Mouse (Mus musculus) intestine, embryonic 15.5 days (tissue): ENCODE data around the gene Clic1. TPM values are rescaled to one million over a fixed set of nuclear protein-coding genes. Genes with fewer than 3 reads are reported as not detected.

Experiments used
- ATAC-seq: fragments of 200-750 bp; cut with Nextera tagmentation; 2 replicates; pipeline ENCODE4 v1.8.0; 2017; ENCODE audit warnings: moderate TSS enrichment, moderate library complexity
- H3K27ac ChIP-seq: fragments of 300-500 bp; sonication (generic); 2 replicates; pipeline ENCODE4 v1.5.1; 2015; ENCODE audit warnings: mild to moderate bottlenecking, inconsistent platforms
- H3K27me3 ChIP-seq: fragments of 300-500 bp; sonication (generic); replicated peaks from 2 replicates; pipeline ENCODE4 v1.6.1; 2015; ENCODE audit warnings: inconsistent platforms
- H3K36me3 ChIP-seq: fragments of 300-500 bp; sonication (generic); 2 replicates; pipeline ENCODE4 v1.6.1; 2015; ENCODE audit warnings: inconsistent platforms
- H3K4me1 ChIP-seq: fragments of 300-500 bp; sonication (generic); replicated peaks from 2 replicates; pipeline ENCODE4 v1.6.1; 2015; ENCODE audit warnings: inconsistent platforms
- H3K4me2 ChIP-seq: fragments of 300-500 bp; sonication (generic); replicated peaks from 2 replicates; pipeline ENCODE4 v1.6.1; 2015; ENCODE audit warnings: mild to moderate bottlenecking, inconsistent platforms
- H3K4me3 ChIP-seq: fragments of 300-500 bp; sonication (generic); replicated peaks from 2 replicates; pipeline ENCODE4 v1.5.1; 2015; ENCODE audit warnings: inconsistent platforms
- H3K9ac ChIP-seq: fragments of 300-500 bp; sonication (generic); 2 replicates; pipeline ENCODE4 v1.6.1; 2015; ENCODE audit warnings: inconsistent platforms
- H3K9me3 ChIP-seq: fragments of 300-500 bp; sonication (generic); 2 replicates; pipeline ENCODE4 v1.6.1; 2016; ENCODE audit warnings: inconsistent platforms
- WGBS: fragments of 180-500 bp; shearing (Covaris S2); methylation state at CpG from one replicate; pipeline ENCODE4 v1.1.7; 2015; 5-methylcytosine and 5-hydroxymethylcytosine counted together
- polyA plus RNA-seq: library from polyadenylated mRNA; unstranded; fragments of >200 nt; fragmentation: Nextera tagmentation; extraction: Ambion mirVana; gene quantifications from 2 replicates; pipeline ENCODE4 v1.2.1, GENCODE M21; 2015

Gene Clic1
- polyA plus RNA-seq, 1 experiment from 2014 or later, result 385 TPM

DNA sequence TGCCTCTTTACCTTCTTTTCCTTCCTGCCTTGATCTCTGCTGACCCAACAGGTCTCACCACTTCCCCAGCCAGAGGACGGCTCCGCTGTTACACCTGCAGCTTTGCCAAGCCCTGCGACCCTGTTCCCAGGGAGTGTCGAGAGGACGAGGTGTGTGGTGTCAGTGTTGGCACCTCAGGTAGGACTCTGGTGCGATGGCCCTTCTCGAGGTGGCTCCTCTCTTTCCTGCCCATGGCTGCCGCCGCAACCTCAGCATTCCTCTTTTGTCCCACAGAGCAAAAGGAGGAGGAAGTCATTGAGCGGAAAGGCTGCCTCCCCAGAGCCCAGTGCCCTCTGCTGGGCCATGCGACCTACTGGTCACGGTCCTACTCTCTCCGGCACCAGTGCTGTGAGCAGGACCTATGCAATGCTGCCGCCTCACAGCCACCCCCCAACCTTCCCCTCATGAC, 28.0 kb downstream of the Clic1 start, which contains the start of gene Ly6g6d:
Ly6g6d (minus strand) TSS at position 280 of the 448 bp plus-strand sequence.
- ATAC-seq, result peak; percentile 42; the same call in 1 of the 2 replicates
- Histone ChIP-seq H3K4me2 (peak within 1 kb of the TSS; percentile 55), H3K27me3 (no peaks in the 10 kb centered on the region), H3K9me3 (no peaks in the 10 kb centered on the region), H3K4me3 (peak within 1 kb of the TSS; percentile 13; the same call in 1 of the 2 replicates), H3K36me3 (no peaks in the 10 kb centered on the region), H3K27ac (peak within 1 kb of the TSS; percentile 71), H3K4me1 (peaks cover 36% of the 10 kb centered on the region), H3K9ac (peak within 1 kb of the TSS; percentile 36; the same call in 1 of the 2 replicates)
- 13% methylated on average over 14 of the region's 14 CpGs for WGBS

DNA sequence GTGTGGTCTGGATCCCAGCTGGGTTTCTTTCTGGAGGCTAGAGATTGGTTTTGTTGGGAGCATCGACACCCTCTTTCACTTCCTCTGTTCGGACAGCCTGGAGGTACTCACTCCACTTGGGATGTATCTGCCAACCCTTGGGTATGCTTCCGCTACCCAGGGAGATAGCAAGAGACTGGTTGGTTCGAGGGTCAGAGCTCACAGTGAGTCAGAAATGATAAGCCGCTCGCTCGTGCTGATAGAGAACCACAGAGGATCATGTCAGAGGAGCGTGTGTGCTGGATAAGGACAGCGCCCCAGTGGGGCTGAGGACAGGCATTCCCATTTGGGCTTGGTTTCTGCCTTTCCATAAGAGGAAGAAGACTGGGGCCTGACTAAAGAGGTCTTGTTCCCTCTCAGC, 30.0 kb downstream of the Clic1 start:
- Histone ChIP-seq H3K4me1 (peaks cover 30% of the 10 kb centered on the region), H3K9ac (no peak overlapping the region), H3K36me3 (no peaks in the 10 kb centered on the region), H3K27ac (peak overlapping the region; percentile 48; the same call in 1 of the 2 replicates), H3K9me3 (no peaks in the 10 kb centered on the region), H3K4me3 (no peak overlapping the region), H3K4me2 (no peak overlapping the region), H3K27me3 (no peaks in the 10 kb centered on the region)
- 42% methylated on average over 9 of the region's 9 CpGs for WGBS
- ATAC-seq, result peak; percentile 87

DNA sequence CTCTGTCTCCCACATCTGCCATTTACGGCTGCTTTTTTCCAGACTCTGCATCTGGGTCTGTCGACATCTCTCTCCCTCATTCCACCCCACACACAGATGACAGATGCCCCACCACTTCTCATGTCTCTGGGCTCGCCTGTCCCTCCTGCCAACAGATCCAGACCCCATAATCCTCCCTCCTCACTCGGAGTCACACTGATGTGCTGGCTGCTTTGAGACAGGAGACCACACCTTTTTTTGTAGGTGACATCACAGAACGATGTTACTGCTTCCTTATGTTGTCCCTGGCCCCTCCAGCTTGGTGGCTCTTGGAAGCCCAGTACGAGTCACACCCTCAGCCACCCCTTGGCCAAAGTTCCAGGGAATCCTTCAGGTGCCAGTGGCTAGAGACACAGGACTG, 30.5 kb downstream of the Clic1 start:
- WGBS, result 34% methylated on average over 6 of the region's 6 CpGs
- peak; percentile 25 for ATAC-seq
- Histone ChIP-seq H3K9me3 (no peaks in the 10 kb centered on the region), H3K36me3 (no peaks in the 10 kb centered on the region), H3K27me3 (no peaks in the 10 kb centered on the region), H3K4me1 (peaks cover 30% of the 10 kb centered on the region), H3K9ac (no peak overlapping the region), H3K4me3 (no peak overlapping the region), H3K4me2 (no peak overlapping the region), H3K27ac (peak overlapping the region; percentile 48; the same call in 1 of the 2 replicates)

DNA sequence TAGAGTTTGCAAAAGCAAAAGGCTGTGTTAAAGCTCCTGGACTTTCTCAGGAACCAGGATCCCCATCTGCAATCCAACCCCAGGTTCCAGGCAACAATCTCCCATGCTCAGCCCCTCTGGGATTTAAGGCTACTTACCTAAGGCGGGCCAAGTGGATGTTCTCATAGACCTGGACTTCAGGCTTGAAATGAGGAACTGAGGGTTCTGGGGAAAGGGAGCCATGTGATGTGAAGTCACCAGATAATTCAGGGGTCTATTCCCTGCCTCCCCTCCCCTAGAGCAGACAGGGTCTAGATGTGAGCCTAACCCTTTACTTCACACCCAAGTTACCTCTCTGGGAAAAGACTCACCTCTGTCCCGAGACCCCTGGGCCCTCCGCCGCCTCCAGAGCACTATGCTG, 30.9 kb downstream of the Clic1 start:
- Histone ChIP-seq H3K4me3 (no peak overlapping the region), H3K9me3 (no peaks in the 10 kb centered on the region), H3K4me1 (peaks cover 30% of the 10 kb centered on the region), H3K9ac (no peak overlapping the region), H3K27ac (no peak overlapping the region), H3K36me3 (no peaks in the 10 kb centered on the region), H3K4me2 (no peak overlapping the region), H3K27me3 (no peaks in the 10 kb centered on the region)
- no peak for ATAC-seq
- WGBS, result 80% methylated on average over 4 of the region's 4 CpGs

DNA sequence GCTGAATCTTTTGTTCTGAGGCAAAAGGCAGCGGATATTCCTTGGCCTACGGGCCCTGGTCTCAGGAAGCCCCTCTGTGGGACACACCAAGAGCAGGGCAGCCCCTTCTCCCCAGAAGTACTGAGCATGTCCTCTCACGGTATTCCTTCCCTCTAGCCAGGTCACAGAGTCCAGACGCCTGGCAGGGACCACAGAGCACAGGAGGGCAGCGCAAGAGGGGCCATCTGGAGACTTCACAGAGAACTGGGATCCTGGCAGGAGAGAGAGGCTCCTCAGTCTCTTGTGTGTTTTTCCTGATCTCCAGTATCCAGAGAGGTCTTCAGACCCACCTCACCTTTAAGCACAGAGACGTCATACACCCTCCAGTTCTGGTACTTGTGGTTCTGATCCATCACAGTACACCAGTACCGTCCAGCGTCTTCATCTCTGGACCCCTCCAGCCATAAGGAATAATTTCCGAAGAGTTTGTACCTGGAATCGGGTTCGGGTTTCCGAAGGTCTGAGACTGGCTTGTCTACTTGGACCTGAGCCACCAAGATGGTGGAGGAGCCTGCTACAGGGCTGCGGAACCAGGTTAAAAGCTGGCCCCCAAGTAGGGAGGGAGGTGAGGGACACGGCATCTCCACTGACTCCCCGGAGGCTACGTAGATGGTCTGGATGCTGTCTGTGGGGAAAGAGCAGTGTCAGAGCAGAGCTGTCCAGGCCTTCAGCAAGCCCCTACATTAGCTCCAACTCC, 33.2 kb downstream of the Clic1 start:
- no peak overlapping the region for H3K4me3 ChIP-seq
- no peak overlapping the region for H3K27ac ChIP-seq
- no peaks in the 10 kb centered on the region for H3K9me3 ChIP-seq
- H3K4me1 ChIP-seq, result peaks cover 15% of the 10 kb centered on the region; the same call in 1 of the 2 replicates
- ATAC-seq, result no peak
- 82% methylated on average over 16 of the region's 16 CpGs for WGBS
- H3K9ac ChIP-seq, result no peak overlapping the region
- H3K36me3 ChIP-seq, result no peaks in the 10 kb centered on the region
- no peak overlapping the region for H3K4me2 ChIP-seq
- no peaks in the 10 kb centered on the region for H3K27me3 ChIP-seq

DNA sequence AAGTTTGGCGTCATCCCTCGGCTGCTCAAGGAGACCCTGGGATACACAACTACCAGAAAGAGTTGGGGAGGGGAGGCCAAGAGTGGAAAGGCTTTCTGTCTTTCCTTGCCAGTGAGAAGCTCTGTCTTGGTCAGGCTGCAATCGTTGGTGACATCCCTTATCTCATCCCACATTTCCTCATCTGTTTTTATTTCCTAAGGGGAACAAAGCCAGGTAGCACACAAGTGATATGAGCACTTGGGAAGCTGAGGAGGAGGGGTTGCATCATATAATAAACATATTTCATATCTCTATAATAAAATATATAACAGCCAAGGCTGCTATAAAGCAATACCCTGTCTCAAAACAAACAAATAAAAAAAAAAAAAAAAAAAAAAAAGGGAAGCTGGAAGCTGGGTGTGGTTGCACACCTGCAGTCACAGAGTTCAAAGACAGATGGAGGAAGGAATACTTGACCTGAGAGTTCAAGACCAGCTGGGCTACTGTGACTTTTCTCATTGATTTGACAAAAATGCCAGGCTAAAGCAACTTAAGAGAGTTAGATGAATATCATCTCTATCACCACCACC, 34.2 kb downstream of the Clic1 start:
- Histone ChIP-seq H3K4me1 (peaks cover 14% of the 10 kb centered on the region; the same call in 1 of the 2 replicates), H3K4me2 (no peak overlapping the region), H3K36me3 (no peaks in the 10 kb centered on the region), H3K27ac (no peak overlapping the region), H3K9ac (no peak overlapping the region), H3K4me3 (no peak overlapping the region), H3K27me3 (no peaks in the 10 kb centered on the region), H3K9me3 (no peaks in the 10 kb centered on the region)
- ATAC-seq, result no peak
- WGBS, result 71% methylated on average over 3 of the region's 3 CpGs

DNA sequence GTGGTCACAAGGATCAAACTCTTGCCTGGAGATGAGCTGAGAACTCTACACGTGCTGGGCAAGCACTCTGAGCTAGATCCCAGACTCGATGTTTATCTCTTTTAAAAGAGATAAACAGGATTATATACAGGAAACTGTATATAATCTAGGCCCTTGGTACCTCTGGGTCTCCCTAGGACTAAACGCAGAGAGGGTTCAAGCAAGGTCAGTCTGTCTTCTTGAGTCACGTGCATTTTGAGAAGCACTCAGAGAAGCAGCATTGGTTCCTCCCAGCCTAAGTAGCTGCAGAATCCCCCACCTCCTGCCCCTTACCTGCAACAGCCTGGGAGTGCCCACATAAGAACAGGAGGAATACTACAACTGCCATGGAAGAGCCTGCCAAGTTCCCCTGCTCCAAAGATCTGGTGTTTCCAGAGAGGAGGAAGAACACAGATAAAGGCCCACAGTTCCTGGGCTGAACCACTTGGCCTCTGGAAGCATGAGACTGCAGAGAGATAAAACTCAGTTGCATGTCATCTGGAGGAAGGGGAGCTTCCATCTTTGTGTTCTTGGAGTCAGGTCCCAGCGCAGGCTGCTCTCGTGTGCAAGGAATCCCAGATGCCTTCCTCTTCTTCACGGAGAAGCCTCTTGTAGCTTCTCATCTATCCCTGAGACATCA, 35.6 kb downstream of the Clic1 start, which contains the start of gene Ly6g6f:
Ly6g6f (minus strand) TSS at position 403 of the 658 bp plus-strand sequence.
- H3K4me2 ChIP-seq, result no peak within 1 kb of the TSS
- no peak within 1 kb of the TSS for H3K27ac ChIP-seq
- 61% methylated on average over 7 of the region's 7 CpGs for WGBS
- no peaks in the 10 kb centered on the region for H3K9me3 ChIP-seq
- H3K36me3 ChIP-seq, result no peaks in the 10 kb centered on the region
- peaks cover 14% of the 10 kb centered on the region for H3K4me1 ChIP-seq
- no peak within 1 kb of the TSS for H3K9ac ChIP-seq
- no peaks in the 10 kb centered on the region for H3K27me3 ChIP-seq
- no peak for ATAC-seq
- no peak within 1 kb of the TSS for H3K4me3 ChIP-seq

DNA sequence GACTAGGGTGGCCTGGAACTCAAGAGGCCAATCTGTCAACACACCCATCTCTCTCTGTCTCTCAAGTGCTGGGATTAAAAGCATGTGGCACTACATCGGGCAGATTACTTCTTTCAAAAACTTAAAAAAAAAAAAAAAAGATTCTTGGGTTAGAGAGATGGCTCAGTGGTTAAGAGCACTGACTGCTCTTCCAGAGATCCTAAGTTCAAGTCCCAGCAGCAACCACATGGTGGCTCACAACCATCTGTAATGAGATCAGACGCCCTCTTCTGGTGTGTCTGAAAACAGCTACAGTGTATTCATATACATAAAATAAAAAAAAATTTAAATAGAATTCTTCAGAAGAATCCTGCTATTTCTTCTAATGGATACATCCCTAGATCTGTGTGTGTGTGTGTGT, 38.4 kb downstream of the Clic1 start:
- no peak for ATAC-seq
- H3K9ac ChIP-seq, result no peak overlapping the region
- H3K4me2 ChIP-seq, result no peak overlapping the region
- no peak overlapping the region for H3K4me3 ChIP-seq
- peaks cover 11% of the 10 kb centered on the region for H3K36me3 ChIP-seq
- peaks cover 12% of the 10 kb centered on the region for H3K4me1 ChIP-seq
- 45% methylated on average over 2 of the region's 2 CpGs for WGBS
- H3K27me3 ChIP-seq, result no peaks in the 10 kb centered on the region
- H3K27ac ChIP-seq, result no peak overlapping the region
- no peaks in the 10 kb centered on the region for H3K9me3 ChIP-seq

DNA sequence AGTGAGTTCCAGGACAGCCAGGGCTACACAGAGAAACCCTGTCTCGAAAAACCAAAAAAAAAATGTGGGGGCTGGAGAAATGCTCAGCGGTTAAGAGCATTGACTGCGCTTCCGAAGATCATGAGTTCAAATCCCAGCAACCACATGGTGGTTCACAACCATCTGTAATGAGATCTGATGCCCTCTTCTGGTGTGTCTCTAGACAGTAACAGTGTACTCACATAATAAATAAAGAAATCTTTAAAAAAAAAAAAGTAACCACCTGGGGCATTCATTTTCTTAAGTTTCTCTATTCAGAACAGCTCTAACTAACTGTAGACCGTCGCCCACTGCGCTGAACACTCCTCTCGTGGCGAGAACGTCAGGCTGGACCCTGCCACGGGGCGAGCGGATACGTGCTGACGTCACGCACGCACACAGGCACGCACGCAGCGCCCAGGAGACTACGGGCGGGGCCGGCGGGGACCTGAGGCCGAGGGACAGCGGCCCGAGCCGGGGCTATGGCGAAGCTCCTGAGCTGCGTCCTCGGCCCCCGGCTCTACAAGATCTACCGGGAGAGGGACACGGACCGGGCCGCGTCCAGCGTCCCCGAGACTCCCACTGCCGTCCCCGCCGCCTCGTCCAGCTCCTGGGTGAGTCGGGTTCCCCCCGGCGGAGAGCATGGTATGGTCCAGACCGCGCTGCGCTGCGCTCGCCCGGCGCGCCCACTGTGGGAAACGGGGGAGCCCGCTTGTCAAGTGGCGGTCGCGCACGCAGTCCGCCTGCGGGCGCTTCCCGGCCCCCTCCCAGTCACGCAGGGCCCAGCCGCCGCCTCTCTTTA, 39.3 kb downstream of the Clic1 start, which contains the start of gene Abhd16a:
Abhd16a (plus strand) TSS at position 439 of the 820 bp plus-strand sequence.
- 3% methylated on average over 63 of the region's 67 CpGs for WGBS
- H3K4me3 ChIP-seq, result peak within 1 kb of the TSS; percentile 70
- H3K4me1 ChIP-seq, result peaks cover 12% of the 10 kb centered on the region
- H3K9me3 ChIP-seq, result no peaks in the 10 kb centered on the region
- ATAC-seq, result peak; percentile 99
- peak within 1 kb of the TSS; percentile 97 for H3K27ac ChIP-seq
- no peaks in the 10 kb centered on the region for H3K27me3 ChIP-seq
- H3K4me2 ChIP-seq, result peak within 1 kb of the TSS; percentile 66
- peaks cover 11% of the 10 kb centered on the region for H3K36me3 ChIP-seq
- peak within 1 kb of the TSS; percentile 88 for H3K9ac ChIP-seq

DNA sequence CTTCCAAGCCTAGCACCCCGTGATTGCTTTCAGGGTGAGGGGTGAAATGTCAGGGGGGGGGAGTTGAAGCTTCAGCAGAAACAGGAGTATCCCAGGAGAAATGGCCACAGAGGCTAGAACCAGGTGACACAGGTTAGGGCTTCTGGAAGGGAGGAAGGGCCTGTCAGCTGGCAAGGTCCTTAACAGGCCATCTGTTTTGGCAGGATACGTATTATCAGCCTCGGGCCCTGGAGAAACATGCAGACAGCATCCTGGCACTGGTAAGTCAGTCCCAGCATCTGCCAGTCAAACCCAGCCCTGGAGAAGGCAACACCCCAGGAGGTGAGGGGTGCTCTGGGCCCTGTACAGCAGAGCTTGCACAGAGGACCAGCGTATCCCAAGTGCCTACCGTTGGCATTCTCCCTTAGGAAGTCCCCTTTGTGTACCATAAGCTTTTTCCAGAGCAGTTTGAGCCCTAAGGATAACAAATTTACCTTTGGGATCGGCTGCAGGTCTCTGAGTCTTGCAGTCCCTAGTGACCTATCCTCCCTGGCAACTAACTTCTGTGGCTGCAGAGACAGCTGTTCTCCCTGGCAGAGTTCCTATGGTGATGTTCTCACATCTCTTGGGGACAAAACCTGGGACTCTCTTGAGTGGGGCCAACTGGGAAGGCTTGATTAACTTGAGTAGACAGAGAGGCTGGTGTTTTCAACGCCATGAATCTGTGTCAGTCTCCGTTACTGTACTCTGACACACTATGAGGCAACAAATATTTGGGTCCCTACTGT, 40.6 kb downstream of the Clic1 start:
- Histone ChIP-seq H3K4me1 (peaks cover 16% of the 10 kb centered on the region), H3K27me3 (no peaks in the 10 kb centered on the region), H3K4me2 (peak overlapping the region; percentile 66), H3K9me3 (no peaks in the 10 kb centered on the region), H3K4me3 (peak overlapping the region; percentile 70), H3K27ac (no peak overlapping the region), H3K9ac (peak overlapping the region; percentile 88), H3K36me3 (peaks cover 11% of the 10 kb centered on the region)
- WGBS, result 69% methylated on average over 8 of the region's 8 CpGs
- ATAC-seq, result no peak
